Mouse (Mus musculus) small intestine, adult 2 months (tissue): ENCODE data around the gene L1cam.

ENCODE experiments used
- CTCF ChIP-seq: fragments of 200-500 bp; IDR thresholded peaks from 2 replicates; pipeline ENCODE4 v1.5.1; 2012; ENCODE audit warnings: low read depth, mild to moderate bottlenecking, control low read depth, inconsistent platforms, low read length, moderate library complexity, mixed read lengths; ENCODE audit not compliant: insufficient replicate concordance, insufficient read length; ENCODE audit errors: extremely low read depth
- POLR2A ChIP-seq: fragments of 200-500 bp; IDR thresholded peaks from 2 replicates; pipeline ENCODE4 v1.6.1; 2012; ENCODE audit warnings: low read depth, mild to moderate bottlenecking, control low read depth, inconsistent platforms, low read length, moderate library complexity

- TF ChIP-seq CTCF = no peak
- no peak for TF ChIP-seq POLR2A
These were observed 15.5 kb downstream of the L1cam start for GRCm38 (mm10) chrX:73880194-73881035.
